Mouse (Mus musculus): ENCODE data around the gene Ptpn11. TPM values are rescaled to one million over a fixed set of nuclear protein-coding genes. Genes with fewer than 3 reads are reported as not detected.

Gene Ptpn11
- total and polyA plus RNA-seq, 2 experiments from 2014 or later: 27.9 to 47.5 TPM

GRCm38 (mm10) chr5:121196764-121197163 is 5.6 kb upstream of the Ptpn11 start:
- H3K27me3 ChIP-seq (ENCODE audit: insufficient read depth, low read length): no peaks in the 10 kb centered on the region
- ATAC-seq (no peak), DNase-seq (ENCODE audit: low spot score) (no peak)
- H3K36me3 ChIP-seq (ENCODE audit: insufficient read depth, low read length): no peaks in the 10 kb centered on the region
- H3K9ac ChIP-seq (replicated peaks; ENCODE audit: low read length): no peak overlapping the region
- 59% methylated on average over 5 of the region's 5 CpGs for WGBS
- no peak overlapping the region for H3K27ac ChIP-seq
- H3K4me3 ChIP-seq (ENCODE audit: low read length): no peak overlapping the region
- H3K9me3 ChIP-seq (ENCODE audit: low read length): no peaks in the 10 kb centered on the region
- no peak overlapping the region for H3K4me2 ChIP-seq (ENCODE audit: low read depth, low read length)
- TF ChIP-seq CTCF (IDR thresholded peaks at IDR 0.05; ENCODE audit: low read depth): no peak
- no peaks in the 10 kb centered on the region for H3K4me1 ChIP-seq (ENCODE audit: insufficient read depth, low read length)

GRCm38 (mm10) chr5:121194173-121194572 is 3.0 kb upstream of the Ptpn11 start:
- Histone ChIP-seq H3K27ac (no peak overlapping the region), H3K4me1 (ENCODE audit: insufficient read depth, low read length) (peaks cover 5% of the 10 kb centered on the region), H3K9me3 (ENCODE audit: low read length) (no peaks in the 10 kb centered on the region), H3K36me3 (ENCODE audit: insufficient read depth, low read length) (no peaks in the 10 kb centered on the region), H3K4me2 (ENCODE audit: low read depth, low read length) (no peak overlapping the region), H3K9ac (replicated peaks; ENCODE audit: low read length) (no peak overlapping the region), H3K4me3 (ENCODE audit: low read length) (no peak overlapping the region), H3K27me3 (ENCODE audit: insufficient read depth, low read length) (no peaks in the 10 kb centered on the region)
- DNase-seq (ENCODE audit: low spot score) (no peak), ATAC-seq (no peak)
- TF ChIP-seq CTCF (IDR thresholded peaks at IDR 0.05; ENCODE audit: low read depth): no peak
- 20% methylated on average over 1 of the region's 1 CpGs for WGBS

- Histone ChIP-seq H3K36me3 (ENCODE audit: insufficient read depth, low read length) (no peaks in the 10 kb centered on the region), H3K9me3 (ENCODE audit: low read length) (no peaks in the 10 kb centered on the region), H3K4me2 (ENCODE audit: low read depth, low read length) (peak overlapping the region; percentile 67), H3K4me1 (ENCODE audit: insufficient read depth, low read length) (peaks cover 20% of the 10 kb centered on the region), H3K4me3 (ENCODE audit: low read length) (peak overlapping the region; percentile 93), H3K27me3 (ENCODE audit: insufficient read depth, low read length) (no peaks in the 10 kb centered on the region), H3K27ac (peak overlapping the region; percentile 86), H3K9ac (replicated peaks; ENCODE audit: low read length) (peak overlapping the region; percentile 94)
- peak; percentile 58; the same call in 1 of the 2 replicates for ATAC-seq
- no peak for TF ChIP-seq CTCF (IDR thresholded peaks at IDR 0.05; ENCODE audit: low read depth)
- 7% methylated on average over 17 of the region's 17 CpGs for WGBS
- DNase-seq (ENCODE audit: low spot score): no peak
Observed at GRCm38 (mm10) chr5:121191584-121191906, 348 bp upstream of the Ptpn11 start.

- peaks cover 23% of the 10 kb centered on the region for H3K4me1 ChIP-seq (ENCODE audit: insufficient read depth, low read length)
- peak overlapping the region; percentile 94 for H3K9ac ChIP-seq (replicated peaks; ENCODE audit: low read length)
- H3K4me2 ChIP-seq (ENCODE audit: low read depth, low read length): peak overlapping the region; percentile 67
- no peaks in the 10 kb centered on the region for H3K9me3 ChIP-seq (ENCODE audit: low read length)
- H3K27me3 ChIP-seq (ENCODE audit: insufficient read depth, low read length): no peaks in the 10 kb centered on the region
- TF ChIP-seq CTCF (IDR thresholded peaks at IDR 0.05; ENCODE audit: low read depth): no peak
- ATAC-seq: no peak
- H3K36me3 ChIP-seq (ENCODE audit: insufficient read depth, low read length): no peaks in the 10 kb centered on the region
- WGBS: 31% methylated on average over 21 of the region's 21 CpGs
- H3K4me3 ChIP-seq (ENCODE audit: low read length): peak overlapping the region; percentile 93
- H3K27ac ChIP-seq: peak overlapping the region; percentile 86
- DNase-seq (ENCODE audit: low spot score): no peak
Observed at GRCm38 (mm10) chr5:121190210-121190835, 874 bp downstream of the Ptpn11 start.

GRCm38 (mm10) chr5:121189182-121189581 is 2.0 kb downstream of the Ptpn11 start:
- DNase-seq (ENCODE audit: low spot score) (no peak), ATAC-seq (no peak)
- Histone ChIP-seq H3K27me3 (ENCODE audit: insufficient read depth, low read length) (no peaks in the 10 kb centered on the region), H3K27ac (no peak overlapping the region), H3K36me3 (ENCODE audit: insufficient read depth, low read length) (no peaks in the 10 kb centered on the region), H3K9me3 (ENCODE audit: low read length) (no peaks in the 10 kb centered on the region), H3K4me2 (ENCODE audit: low read depth, low read length) (peak overlapping the region; percentile 28), H3K9ac (replicated peaks; ENCODE audit: low read length) (no peak overlapping the region), H3K4me3 (ENCODE audit: low read length) (no peak overlapping the region), H3K4me1 (ENCODE audit: insufficient read depth, low read length) (peaks cover 31% of the 10 kb centered on the region)
- WGBS: 73% methylated on average over 9 of the region's 9 CpGs
- no peak for TF ChIP-seq CTCF (IDR thresholded peaks at IDR 0.05; ENCODE audit: low read depth)

GRCm38 (mm10) chr5:121188265-121188664 is 2.9 kb downstream of the Ptpn11 start:
- Histone ChIP-seq H3K27ac (no peak overlapping the region), H3K9ac (replicated peaks; ENCODE audit: low read length) (no peak overlapping the region), H3K4me3 (ENCODE audit: low read length) (no peak overlapping the region), H3K4me1 (ENCODE audit: insufficient read depth, low read length) (peaks cover 31% of the 10 kb centered on the region), H3K27me3 (ENCODE audit: insufficient read depth, low read length) (no peaks in the 10 kb centered on the region), H3K4me2 (ENCODE audit: low read depth, low read length) (no peak overlapping the region), H3K36me3 (ENCODE audit: insufficient read depth, low read length) (no peaks in the 10 kb centered on the region), H3K9me3 (ENCODE audit: low read length) (no peaks in the 10 kb centered on the region)
- TF ChIP-seq CTCF (IDR thresholded peaks at IDR 0.05; ENCODE audit: low read depth): no peak
- DNase-seq (ENCODE audit: low spot score) (no peak), ATAC-seq (no peak)
- WGBS: 87% methylated on average over 9 of the region's 9 CpGs

GRCm38 (mm10) chr5:121187580-121188001 is 3.6 kb downstream of the Ptpn11 start:
- 55% methylated on average over 8 of the region's 8 CpGs for WGBS
- H3K27ac ChIP-seq: no peak overlapping the region

More at GRCm38 (mm10) chr5:121187580-121188001, 3.6 kb downstream of the Ptpn11 start:
- no peaks in the 10 kb centered on the region for H3K36me3 ChIP-seq (ENCODE audit: insufficient read depth, low read length)
- no peaks in the 10 kb centered on the region for H3K27me3 ChIP-seq (ENCODE audit: insufficient read depth, low read length)
- H3K4me1 ChIP-seq (ENCODE audit: insufficient read depth, low read length): peaks cover 31% of the 10 kb centered on the region
- ATAC-seq (no peak), DNase-seq (ENCODE audit: low spot score) (no peak)
- no peak overlapping the region for H3K4me2 ChIP-seq (ENCODE audit: low read depth, low read length)
- peak; percentile 17; the same call in 1 of the 2 replicates for TF ChIP-seq CTCF (IDR thresholded peaks at IDR 0.05; ENCODE audit: low read depth)
- H3K9me3 ChIP-seq (ENCODE audit: low read length): no peaks in the 10 kb centered on the region
- H3K9ac ChIP-seq (replicated peaks; ENCODE audit: low read length): no peak overlapping the region
- H3K4me3 ChIP-seq (ENCODE audit: low read length): no peak overlapping the region
